Mouse (Mus musculus) E14TG2a.4 (cell line): ENCODE results near the gene Ppp1r10.

Experiments used
- CTCF ChIP-seq: conservative IDR thresholded peaks from 2 replicates; pipeline ENCODE4 v1.5.1; 2014; ENCODE audit warnings: low read length
- POU5F1 ChIP-seq: IDR thresholded peaks from 2 replicates; pipeline ENCODE4 v1.6.1; 2014; ENCODE audit warnings: low read length, borderline replicate concordance

- no peak for TF ChIP-seq CTCF
- no peak for TF ChIP-seq POU5F1
These were observed 33.3 kb upstream of the Ppp1r10 start for GRCm38 (mm10) chr17:35882924-35883323.
